Mouse (Mus musculus) liver, embryonic 11.5 days (tissue): ENCODE results near the gene Dach1. TPM values are rescaled to one million over a fixed set of nuclear protein-coding genes. Genes with fewer than 3 reads are reported as not detected.

Source experiments
- ATAC-seq: fragments of 200-750 bp; cut with Nextera tagmentation; replicated peaks from 2 replicates; pipeline ENCODE4 v1.8.0; 2017; ENCODE audit warnings: moderate number of reproducible peaks, mild to moderate bottlenecking, moderate TSS enrichment, moderate library complexity; ENCODE audit not compliant: low FRiP score
- DNase-seq: peaks from one replicate; pipeline ENCODE4 v3.0.0-alpha.2; 2017; ENCODE audit warnings: low spot score
- H3K27ac ChIP-seq: fragments of 300-500 bp; sonication (generic); 2 replicates; pipeline ENCODE4 v1.5.1; 2014; ENCODE audit warnings: mild to moderate bottlenecking, low read depth, low read length, control low read depth
- H3K27me3 ChIP-seq: fragments of 300-500 bp; sonication (generic); replicated peaks from 2 replicates; pipeline ENCODE4 v1.6.1; 2014; ENCODE audit warnings: low read length, mixed read lengths; ENCODE audit not compliant: control insufficient read depth, insufficient read depth
- H3K36me3 ChIP-seq: fragments of 300-500 bp; sonication (generic); 2 replicates; pipeline ENCODE4 v1.6.1; 2014; ENCODE audit warnings: mild to moderate bottlenecking, low read length, moderate library complexity, mixed read lengths; ENCODE audit not compliant: control insufficient read depth, insufficient read depth
- H3K4me1 ChIP-seq: fragments of 300-500 bp; sonication (generic); replicated peaks from 2 replicates; pipeline ENCODE4 v1.6.1; 2014; ENCODE audit warnings: low read length, mixed read lengths; ENCODE audit not compliant: control insufficient read depth, insufficient read depth
- H3K4me2 ChIP-seq: fragments of 300-500 bp; sonication (generic); 2 replicates; pipeline ENCODE4 v1.6.1; 2014; ENCODE audit warnings: mild to moderate bottlenecking, control low read depth, moderate library complexity
- H3K4me3 ChIP-seq: fragments of 300-500 bp; sonication (generic); 2 replicates; pipeline ENCODE4 v1.5.1; 2014; ENCODE audit warnings: low read depth, low read length, control low read depth
- H3K9ac ChIP-seq: fragments of 300-500 bp; sonication (generic); 2 replicates; pipeline ENCODE4 v1.6.1; 2014; ENCODE audit warnings: low read depth, low read length, control low read depth
- H3K9me3 ChIP-seq: fragments of 300-500 bp; sonication (generic); 2 replicates; pipeline ENCODE4 v1.6.1; 2016; ENCODE audit warnings: low read length, inconsistent platforms, mixed read lengths; ENCODE audit not compliant: control insufficient read depth
- WGBS: fragments of 180-500 bp; shearing (Covaris S2); extraction: QIAGEN DNeasy Blood & Tissue Kit; methylation state at CpG from one replicate; pipeline ENCODE4 v1.1.7; 2014; 5-methylcytosine and 5-hydroxymethylcytosine counted together
- polyA plus RNA-seq: library from polyadenylated mRNA; unstranded; fragments of >200 nt; fragmentation: Nextera tagmentation; extraction: Ambion mirVana; gene quantifications from 2 replicates; pipeline ENCODE4 v1.2.1, GENCODE M21; 2014

The Dach1 gene
- polyA plus RNA-seq, 1 experiment from 2014 or later = 0.70 TPM

- H3K27me3 ChIP-seq = no peaks in the 10 kb centered on the region
- no peak overlapping the region for H3K4me3 ChIP-seq
- H3K4me2 ChIP-seq = no peak overlapping the region
- no peaks in the 10 kb centered on the region for H3K4me1 ChIP-seq
- no peak overlapping the region for H3K9ac ChIP-seq
- H3K27ac ChIP-seq = no peak overlapping the region
- 77% methylated on average over 2 of the region's 2 CpGs for WGBS
- no peaks in the 10 kb centered on the region for H3K9me3 ChIP-seq
- DNase-seq (no peak), ATAC-seq (no peak)
- no peaks in the 10 kb centered on the region for H3K36me3 ChIP-seq
These were observed 82.2 kb downstream of the Dach1 start for GRCm38 (mm10) chr14:98087355-98087754.

DNA sequence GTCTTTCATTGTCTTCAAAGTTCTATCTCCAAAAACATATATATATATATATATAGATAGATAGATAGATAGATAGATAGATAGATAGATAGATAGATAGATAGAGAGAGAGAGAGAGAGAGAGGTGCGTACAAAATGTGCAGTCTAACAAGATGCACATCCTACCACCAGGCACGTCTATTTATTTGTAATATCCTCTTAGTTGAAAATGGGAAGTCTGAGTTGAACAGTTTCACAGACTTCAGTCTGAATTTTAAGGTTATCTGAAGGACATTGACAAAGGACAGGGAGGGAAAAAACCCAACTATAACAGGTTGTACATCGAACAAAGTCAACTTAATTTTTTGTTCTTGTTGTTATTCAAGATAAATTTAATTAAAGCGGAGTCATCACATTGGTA, 82.8 kb downstream of the Dach1 start:
- Histone ChIP-seq H3K9me3 (no peaks in the 10 kb centered on the region), H3K4me3 (no peak overlapping the region), H3K4me1 (no peaks in the 10 kb centered on the region), H3K27me3 (no peaks in the 10 kb centered on the region), H3K27ac (no peak overlapping the region), H3K36me3 (no peaks in the 10 kb centered on the region), H3K4me2 (no peak overlapping the region), H3K9ac (no peak overlapping the region)
- ATAC-seq (no peak), DNase-seq (no peak)
- 79% methylated on average over 4 of the region's 4 CpGs for WGBS

GRCm38 (mm10) chr14:98085141-98085540, 84.4 kb downstream of the Dach1 start:
- Histone ChIP-seq H3K4me3 (no peak overlapping the region), H3K27ac (no peak overlapping the region), H3K9ac (no peak overlapping the region), H3K36me3 (no peaks in the 10 kb centered on the region), H3K9me3 (no peaks in the 10 kb centered on the region), H3K4me2 (no peak overlapping the region), H3K27me3 (no peaks in the 10 kb centered on the region), H3K4me1 (no peaks in the 10 kb centered on the region)
- no peak for DNase-seq
- 78% methylated on average over 5 of the region's 5 CpGs for WGBS
- no peak for ATAC-seq

DNA sequence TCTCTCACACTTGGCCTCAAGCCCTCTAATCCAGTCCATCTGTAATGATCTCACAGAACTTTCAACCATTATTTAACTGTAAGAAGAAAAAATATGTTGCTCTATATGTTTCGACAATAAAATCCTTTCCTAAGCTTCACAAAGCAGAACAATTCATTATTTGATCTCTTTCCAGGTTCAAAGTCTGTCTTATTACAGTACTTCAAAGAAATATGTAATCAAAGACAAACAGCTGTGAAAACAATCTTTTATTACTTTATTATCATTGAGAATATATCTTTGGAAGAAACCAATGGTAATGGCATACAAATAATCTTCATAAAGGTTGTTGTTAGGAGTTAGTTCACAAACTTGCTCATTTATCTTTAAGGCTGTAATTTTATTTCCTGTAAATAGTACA, 84.8 kb downstream of the Dach1 start:
- Histone ChIP-seq H3K9ac (no peak overlapping the region), H3K9me3 (no peaks in the 10 kb centered on the region), H3K27ac (no peak overlapping the region), H3K27me3 (no peaks in the 10 kb centered on the region), H3K4me2 (no peak overlapping the region), H3K4me1 (no peaks in the 10 kb centered on the region), H3K36me3 (no peaks in the 10 kb centered on the region), H3K4me3 (no peak overlapping the region)
- 82% methylated on average over 1 of the region's 1 CpGs for WGBS
- no peak for DNase-seq
- no peak for ATAC-seq

GRCm38 (mm10) chr14:98083419-98083818, 86.1 kb downstream of the Dach1 start:
- no peak overlapping the region for H3K9ac ChIP-seq
- H3K9me3 ChIP-seq = no peaks in the 10 kb centered on the region
- DNase-seq (no peak), ATAC-seq (no peak)
- 50% methylated on average over 1 of the region's 1 CpGs for WGBS
- no peaks in the 10 kb centered on the region for H3K4me1 ChIP-seq
- no peak overlapping the region for H3K27ac ChIP-seq
- no peak overlapping the region for H3K4me2 ChIP-seq
- H3K27me3 ChIP-seq = no peaks in the 10 kb centered on the region
- no peak overlapping the region for H3K4me3 ChIP-seq
- no peaks in the 10 kb centered on the region for H3K36me3 ChIP-seq

GRCm38 (mm10) chr14:98080014-98080413, 89.6 kb downstream of the Dach1 start:
- Histone ChIP-seq H3K4me3 (no peak overlapping the region), H3K36me3 (no peaks in the 10 kb centered on the region), H3K9me3 (no peaks in the 10 kb centered on the region), H3K4me2 (no peak overlapping the region), H3K9ac (no peak overlapping the region), H3K4me1 (no peaks in the 10 kb centered on the region), H3K27ac (no peak overlapping the region), H3K27me3 (no peaks in the 10 kb centered on the region)
- DNase-seq (no peak), ATAC-seq (no peak)
- WGBS = 76% methylated on average over 6 of the region's 6 CpGs

GRCm38 (mm10) chr14:98077996-98078395, 91.6 kb downstream of the Dach1 start:
- Histone ChIP-seq H3K4me1 (no peaks in the 10 kb centered on the region), H3K27ac (no peak overlapping the region), H3K4me2 (no peak overlapping the region), H3K9me3 (no peaks in the 10 kb centered on the region), H3K36me3 (no peaks in the 10 kb centered on the region), H3K4me3 (no peak overlapping the region), H3K9ac (no peak overlapping the region), H3K27me3 (no peaks in the 10 kb centered on the region)
- no peak for DNase-seq
- ATAC-seq = no peak

- Histone ChIP-seq H3K4me1 (no peaks in the 10 kb centered on the region), H3K4me2 (no peak overlapping the region), H3K9ac (no peak overlapping the region), H3K27ac (no peak overlapping the region), H3K36me3 (no peaks in the 10 kb centered on the region), H3K9me3 (no peaks in the 10 kb centered on the region), H3K4me3 (no peak overlapping the region), H3K27me3 (no peaks in the 10 kb centered on the region)
- 67% methylated on average over 12 of the region's 12 CpGs for WGBS
- ATAC-seq (no peak), DNase-seq (no peak)
These were observed 96.0 kb downstream of the Dach1 start for GRCm38 (mm10) chr14:98073421-98074080.

DNA sequence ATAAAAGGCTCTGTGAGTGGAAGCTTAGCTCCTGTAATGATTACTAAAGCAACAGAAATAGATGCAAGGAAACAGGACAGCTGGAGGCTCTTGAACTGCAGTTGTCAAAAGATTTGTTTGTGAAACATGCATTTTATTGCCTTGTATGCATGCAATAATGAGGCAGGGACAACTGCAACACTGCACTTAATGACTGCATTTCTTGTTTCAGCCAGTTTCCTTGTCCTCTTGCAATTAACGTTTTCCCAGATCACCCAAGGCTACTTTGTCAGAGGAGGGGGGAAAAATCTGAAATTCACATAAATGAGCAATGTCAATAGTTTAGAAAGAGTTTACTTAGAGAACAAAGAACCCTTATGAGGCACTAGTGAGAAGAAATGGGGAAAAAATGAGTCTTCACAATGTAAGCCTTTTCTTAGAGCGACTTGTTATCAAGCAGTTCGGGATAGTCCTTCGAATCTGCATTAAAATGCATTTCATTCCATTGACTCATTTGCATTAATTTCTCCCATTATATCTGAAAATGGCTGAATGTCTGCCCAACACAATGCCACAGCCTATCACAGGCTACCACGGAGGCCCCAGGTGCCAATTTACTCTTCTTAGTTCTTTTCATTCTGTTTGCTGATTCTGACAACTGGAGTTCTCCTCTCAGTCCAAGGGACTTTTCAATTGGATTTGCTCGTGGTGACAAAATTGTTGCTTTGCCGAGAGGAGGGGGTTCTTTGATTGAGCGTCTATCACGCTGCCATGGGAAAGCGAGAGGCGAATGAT, 96.7 kb downstream of the Dach1 start:
- no peak overlapping the region for H3K27ac ChIP-seq
- 67% methylated on average over 11 of the region's 11 CpGs for WGBS
- no peak overlapping the region for H3K4me2 ChIP-seq
- ATAC-seq (no peak), DNase-seq (no peak)
- H3K27me3 ChIP-seq = no peaks in the 10 kb centered on the region
- H3K4me1 ChIP-seq = no peaks in the 10 kb centered on the region
- H3K9ac ChIP-seq = no peak overlapping the region
- H3K9me3 ChIP-seq = no peaks in the 10 kb centered on the region
- no peaks in the 10 kb centered on the region for H3K36me3 ChIP-seq
- no peak overlapping the region for H3K4me3 ChIP-seq
